Mouse (Mus musculus) lung, adult 2 months (tissue): Measurements from ENCODE around the gene Cyp8b1.

Experiments
- CTCF ChIP-seq: fragments of 200-500 bp; IDR thresholded peaks from 2 replicates; pipeline ENCODE4 v1.5.1; 2011; ENCODE audit warnings: mild to moderate bottlenecking, low read length, control low read depth; ENCODE audit not compliant: insufficient read depth
- POLR2A ChIP-seq: fragments of 200-500 bp; IDR thresholded peaks from 2 replicates; pipeline ENCODE4 v1.6.1; 2011; ENCODE audit warnings: low read depth, mild to moderate bottlenecking, control low read depth, low read length, borderline replicate concordance; ENCODE audit errors: extremely low read depth

- TF ChIP-seq POLR2A (no peak), CTCF (no peak)
Observed at GRCm38 (mm10) chr9:121916102-121916501, at the start of gene Cyp8b1.
